In the genomic region with DNA sequence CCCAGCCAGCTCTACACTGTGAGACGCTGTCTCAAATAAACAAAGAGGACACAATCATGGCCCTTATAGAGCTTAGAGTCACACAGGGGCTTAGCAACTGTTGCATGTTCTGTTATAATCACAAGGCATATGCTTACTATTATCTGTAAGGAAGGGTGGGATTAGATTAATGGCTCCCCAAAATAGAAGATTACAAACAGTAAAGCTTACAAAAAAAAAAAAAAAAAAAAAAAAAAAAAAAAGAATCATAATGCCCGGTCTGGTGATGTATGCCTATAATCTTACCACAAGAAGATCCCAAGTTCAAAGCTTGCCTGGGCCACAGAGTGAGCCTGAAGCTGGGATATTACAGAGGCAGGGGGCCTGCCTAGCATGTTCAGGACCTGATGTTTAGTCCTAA, we compare ENCODE assay signal across 16 mouse cellular contexts. TPM values are rescaled to one million over a fixed set of nuclear protein-coding genes. Genes with fewer than 3 reads are reported as not detected.
DNase-seq lines count a peak whose midpoint lies in the region; ATAC-seq and TF ChIP-seq lines count a peak whose summit lies in the region.
"Had no signal": no experiment of that assay in that cellular context is flagged by ENCODE, and none has a peak within 500 bp of the region (broad histone marks: within the 10 kb centered on the region; RNA-seq: fewer than 3 reads in every experiment).

No protein-coding gene starts in this region.

- H3K4me1 ChIP-seq in forebrain, embryonic 12.5 days, result no peaks in the 10 kb centered on the region
- 0 out of 2 replicates have a peak, but pooled peaks cover 3% of the 10 kb centered on the region for H3K4me1 ChIP-seq in forebrain, embryonic 16.5 days (replicated peaks; ENCODE audit: control insufficient read depth, insufficient read depth, low read length)
- H3K4me1 ChIP-seq in hindbrain, embryonic 13.5 days (replicated peaks), result peaks cover 19% of the 10 kb centered on the region
- peaks cover 4% of the 10 kb centered on the region; the same call in 1 of the 2 replicates for H3K4me1 ChIP-seq in hindbrain, embryonic 16.5 days (ENCODE audit: control insufficient read depth, insufficient read depth, low read depth, low read length)
- no peaks in the 10 kb centered on the region for H3K4me1 ChIP-seq in midbrain, embryonic 14.5 days (ENCODE audit: control insufficient read depth, insufficient read depth, low read length)
- H3K4me1 ChIP-seq in midbrain, embryonic 15.5 days, result no peaks in the 10 kb centered on the region
- H3K4me1 ChIP-seq in stomach, postnatal 0 days (replicated peaks; ENCODE audit: control insufficient read depth, insufficient read depth), result 0 out of 2 replicates have a peak, but pooled peaks cover 2% of the 10 kb centered on the region
- H3K4me1 ChIP-seq: midbrain, embryonic 12.5 days had no signal

- 0 out of 2 replicates have a peak overlapping the region, but pooled peaks have one; percentile 10 for H3K27ac ChIP-seq in forebrain, embryonic 12.5 days
- H3K27ac ChIP-seq in forebrain, embryonic 16.5 days (ENCODE audit: low read length), result no peak overlapping the region
- 0 out of 2 replicates have a peak overlapping the region, but pooled peaks have one; percentile 40 for H3K27ac ChIP-seq in hindbrain, embryonic 13.5 days
- no peak overlapping the region for H3K27ac ChIP-seq in hindbrain, embryonic 16.5 days (ENCODE audit: low read depth, low read length)
- no peak overlapping the region for H3K27ac ChIP-seq in midbrain, embryonic 14.5 days (replicated peaks; ENCODE audit: low read depth, low read length)
- no peak overlapping the region for H3K27ac ChIP-seq in midbrain, embryonic 15.5 days
- peak overlapping the region; percentile 41 for H3K27ac ChIP-seq in stomach, postnatal 0 days (replicated peaks)
- H3K27ac ChIP-seq: liver, embryonic 13.5 days; midbrain, embryonic 12.5 days had no signal

- H3K4me3 ChIP-seq in forebrain, embryonic 12.5 days (replicated peaks), result no peak overlapping the region
- no peak overlapping the region for H3K4me3 ChIP-seq in forebrain, embryonic 16.5 days (replicated peaks; ENCODE audit: low read length)
- H3K4me3 ChIP-seq in hindbrain, embryonic 13.5 days, result no peak overlapping the region
- no peak overlapping the region for H3K4me3 ChIP-seq in hindbrain, embryonic 16.5 days (ENCODE audit: low read length)
- H3K4me3 ChIP-seq in midbrain, embryonic 14.5 days (replicated peaks; ENCODE audit: low read depth, low read length), result no peak overlapping the region
- H3K4me3 ChIP-seq in midbrain, embryonic 15.5 days, result no peak overlapping the region
- no peak overlapping the region for H3K4me3 ChIP-seq in stomach, postnatal 0 days (ENCODE audit: low read depth, low read length)
- H3K4me3 ChIP-seq: liver, embryonic 13.5 days; midbrain, embryonic 12.5 days had no signal

- peak; percentile 19 for DNase-seq in midbrain, embryonic 14.5 days
- DNase-seq in stomach, postnatal 0 days (ENCODE audit: low spot score), result no peak
- DNase-seq in retina, postnatal 1 day, result no peak
- DNase-seq: forebrain, postnatal 0 days; liver, embryonic 13.5 days had no signal

- TF ChIP-seq EP300 in stomach, postnatal 0 days (optimal IDR thresholded peaks at IDR 0.05), result no peak

- WGBS in forebrain, embryonic 12.5 days, result 93% methylated on average over 2 of the region's 2 CpGs
- 78% methylated on average over 2 of the region's 2 CpGs for WGBS in forebrain, embryonic 16.5 days
- WGBS in hindbrain, embryonic 13.5 days, result 72% methylated on average over 2 of the region's 2 CpGs
- WGBS in hindbrain, embryonic 16.5 days, result 77% methylated on average over 2 of the region's 2 CpGs
- 76% methylated on average over 2 of the region's 2 CpGs for WGBS in midbrain, embryonic 14.5 days
- 76% methylated on average over 2 of the region's 2 CpGs for WGBS in midbrain, embryonic 15.5 days
- 38% methylated on average over 2 of the region's 2 CpGs for WGBS in stomach, postnatal 0 days

- H3K4me2 ChIP-seq in forebrain, embryonic 12.5 days, result no peak overlapping the region
- no peak overlapping the region for H3K4me2 ChIP-seq in forebrain, embryonic 16.5 days (ENCODE audit: low read length)
- no peak overlapping the region for H3K4me2 ChIP-seq in hindbrain, embryonic 13.5 days
- no peak overlapping the region for H3K4me2 ChIP-seq in hindbrain, embryonic 16.5 days (ENCODE audit: low read length)
- H3K4me2 ChIP-seq in midbrain, embryonic 14.5 days (ENCODE audit: low read length), result no peak overlapping the region
- no peak overlapping the region for H3K4me2 ChIP-seq in midbrain, embryonic 15.5 days
- no peak overlapping the region for H3K4me2 ChIP-seq in stomach, postnatal 0 days (replicated peaks; ENCODE audit: low read depth)
- H3K4me2 ChIP-seq: liver, embryonic 13.5 days; midbrain, embryonic 12.5 days had no signal

- no peak overlapping the region for H3K9ac ChIP-seq in forebrain, embryonic 12.5 days
- H3K9ac ChIP-seq in forebrain, embryonic 16.5 days (replicated peaks; ENCODE audit: low read depth, low read length), result no peak overlapping the region
- H3K9ac ChIP-seq in hindbrain, embryonic 13.5 days, result no peak overlapping the region
- no peak overlapping the region for H3K9ac ChIP-seq in hindbrain, embryonic 16.5 days (ENCODE audit: low read depth, low read length)
- H3K9ac ChIP-seq in midbrain, embryonic 14.5 days (replicated peaks; ENCODE audit: low read length), result no peak overlapping the region
- H3K9ac ChIP-seq in midbrain, embryonic 15.5 days, result no peak overlapping the region
- H3K9ac ChIP-seq in stomach, postnatal 0 days (ENCODE audit: low read length), result no peak overlapping the region
- H3K9ac ChIP-seq: forebrain, postnatal 0 days; liver, embryonic 13.5 days; midbrain, embryonic 12.5 days had no signal

- TF ChIP-seq CTCF in stomach, postnatal 0 days (IDR thresholded peaks at IDR 0.05; ENCODE audit: low read depth), result no peak

- no peaks in the 10 kb centered on the region for H3K9me3 ChIP-seq in forebrain, embryonic 12.5 days
- no peaks in the 10 kb centered on the region for H3K9me3 ChIP-seq in forebrain, embryonic 16.5 days (ENCODE audit: control insufficient read depth, low read length)
- no peaks in the 10 kb centered on the region for H3K9me3 ChIP-seq in hindbrain, embryonic 13.5 days
- no peaks in the 10 kb centered on the region for H3K9me3 ChIP-seq in hindbrain, embryonic 16.5 days (ENCODE audit: control insufficient read depth, low read length)
- no peaks in the 10 kb centered on the region for H3K9me3 ChIP-seq in midbrain, embryonic 14.5 days (ENCODE audit: control insufficient read depth, low read length)
- no peaks in the 10 kb centered on the region for H3K9me3 ChIP-seq in midbrain, embryonic 15.5 days
- no peaks in the 10 kb centered on the region for H3K9me3 ChIP-seq in stomach, postnatal 0 days (ENCODE audit: control insufficient read depth, low read length)
- H3K9me3 ChIP-seq: liver, embryonic 13.5 days; midbrain, embryonic 12.5 days had no signal

- H3K36me3 ChIP-seq in forebrain, embryonic 12.5 days (replicated peaks), result no peaks in the 10 kb centered on the region
- no peaks in the 10 kb centered on the region for H3K36me3 ChIP-seq in forebrain, embryonic 16.5 days (ENCODE audit: control insufficient read depth, insufficient read depth)
- peaks cover 4% of the 10 kb centered on the region; the same call in 1 of the 2 replicates for H3K36me3 ChIP-seq in hindbrain, embryonic 13.5 days
- H3K36me3 ChIP-seq in hindbrain, embryonic 16.5 days (ENCODE audit: control insufficient read depth, insufficient read depth, low read length), result no peaks in the 10 kb centered on the region
- no peaks in the 10 kb centered on the region for H3K36me3 ChIP-seq in midbrain, embryonic 14.5 days (ENCODE audit: control insufficient read depth, insufficient read depth, low read length)
- H3K36me3 ChIP-seq in midbrain, embryonic 15.5 days (replicated peaks), result no peaks in the 10 kb centered on the region
- H3K36me3 ChIP-seq in stomach, postnatal 0 days (ENCODE audit: control insufficient read depth, insufficient read depth, low read length), result no peaks in the 10 kb centered on the region
- H3K36me3 ChIP-seq: liver, embryonic 13.5 days; midbrain, embryonic 12.5 days had no signal

- no peak for ATAC-seq in forebrain, embryonic 12.5 days (ENCODE audit: low FRiP score)
- no peak for ATAC-seq in forebrain, embryonic 16.5 days
- ATAC-seq in hindbrain, embryonic 13.5 days (ENCODE audit: low FRiP score), result 0 out of 2 replicates have a peak, but pooled peaks have one; percentile 17
- ATAC-seq in hindbrain, embryonic 16.5 days, result no peak
- ATAC-seq in midbrain, embryonic 14.5 days (ENCODE audit: low FRiP score, low TSS enrichment), result no peak
- no peak for ATAC-seq in midbrain, embryonic 15.5 days (replicated peaks)
- no peak for ATAC-seq in stomach, postnatal 0 days (ENCODE audit: low FRiP score, low TSS enrichment)
- ATAC-seq: intestine, postnatal 0 days had no signal

- no peaks in the 10 kb centered on the region for H3K27me3 ChIP-seq in forebrain, embryonic 12.5 days
- H3K27me3 ChIP-seq in forebrain, embryonic 16.5 days (replicated peaks; ENCODE audit: control insufficient read depth, insufficient read depth, low read length), result no peaks in the 10 kb centered on the region
- peaks cover 13% of the 10 kb centered on the region; the same call in 1 of the 2 replicates for H3K27me3 ChIP-seq in hindbrain, embryonic 13.5 days
- H3K27me3 ChIP-seq in hindbrain, embryonic 16.5 days (replicated peaks; ENCODE audit: control insufficient read depth, insufficient read depth, low read length), result no peaks in the 10 kb centered on the region
- H3K27me3 ChIP-seq in midbrain, embryonic 14.5 days (ENCODE audit: control insufficient read depth, insufficient read depth, low read length), result no peaks in the 10 kb centered on the region
- H3K27me3 ChIP-seq in midbrain, embryonic 15.5 days (replicated peaks), result no peaks in the 10 kb centered on the region
- no peaks in the 10 kb centered on the region for H3K27me3 ChIP-seq in stomach, postnatal 0 days (ENCODE audit: control insufficient read depth, insufficient read depth, low read length)
- H3K27me3 ChIP-seq: liver, embryonic 13.5 days; midbrain, embryonic 12.5 days had no signal

RNA-seq across cellular contexts. Expression of gene Tbcc, which starts 10.2 kb away (rescaled TPM):
- polyA plus RNA-seq in forebrain, embryonic 12.5 days (2016; fragmentation: Nextera tagmentation; extraction: Ambion mirVana), result 63.2 and 67.3 TPM in 2 replicates
- 52.6 and 55.6 TPM in 2 replicates for polyA plus RNA-seq in forebrain, embryonic 16.5 days (2015; fragmentation: Nextera tagmentation; extraction: Ambion mirVana)
- 58.7 and 63.7 TPM in 2 replicates for polyA plus RNA-seq in hindbrain, embryonic 13.5 days (2015; fragmentation: Nextera tagmentation; extraction: Ambion mirVana)
- polyA plus RNA-seq in hindbrain, embryonic 16.5 days (2015; fragmentation: Nextera tagmentation; extraction: Ambion mirVana), result 52.6 and 53.6 TPM in 2 replicates
- 62.8 and 67.6 TPM in 2 replicates for polyA plus RNA-seq in midbrain, embryonic 14.5 days (2014; fragmentation: Nextera tagmentation; extraction: Ambion mirVana)
- polyA plus RNA-seq in midbrain, embryonic 15.5 days (2015; fragmentation: Nextera tagmentation; extraction: Ambion mirVana), result 61.6 and 68.5 TPM in 2 replicates
- polyA plus RNA-seq in stomach, postnatal 0 days (2015; fragmentation: Nextera tagmentation; extraction: Ambion mirVana), result 42.2 and 45.5 TPM in 2 replicates

RNA-seq across cellular contexts. Expression of gene Bicral, which starts 22.0 kb away (rescaled TPM):
- polyA plus RNA-seq in forebrain, embryonic 12.5 days (2016; fragmentation: Nextera tagmentation; extraction: Ambion mirVana), result 7.1 and 7.5 TPM in 2 replicates
- 8.8 and 10.0 TPM in 2 replicates for polyA plus RNA-seq in forebrain, embryonic 16.5 days (2015; fragmentation: Nextera tagmentation; extraction: Ambion mirVana)
- 5.9 and 7.8 TPM in 2 replicates for polyA plus RNA-seq in hindbrain, embryonic 13.5 days (2015; fragmentation: Nextera tagmentation; extraction: Ambion mirVana)
- polyA plus RNA-seq in hindbrain, embryonic 16.5 days (2015; fragmentation: Nextera tagmentation; extraction: Ambion mirVana), result 6.0 and 6.2 TPM in 2 replicates
- 10.2 and 11.6 TPM in 2 replicates for polyA plus RNA-seq in midbrain, embryonic 14.5 days (2014; fragmentation: Nextera tagmentation; extraction: Ambion mirVana)
- polyA plus RNA-seq in midbrain, embryonic 15.5 days (2015; fragmentation: Nextera tagmentation; extraction: Ambion mirVana), result 10.5 and 12.8 TPM in 2 replicates
- polyA plus RNA-seq in stomach, postnatal 0 days (2015; fragmentation: Nextera tagmentation; extraction: Ambion mirVana), result 2.3 and 2.8 TPM in 2 replicates

RNA-seq across cellular contexts. Expression of gene Prph2, which starts 29.9 kb away (rescaled TPM):
- polyA plus RNA-seq in forebrain, embryonic 12.5 days (2016; fragmentation: Nextera tagmentation; extraction: Ambion mirVana), result not detected in 2 replicates
- polyA plus RNA-seq in forebrain, embryonic 16.5 days (2015; fragmentation: Nextera tagmentation; extraction: Ambion mirVana), result not detected in 2 replicates
- not detected in 2 replicates for polyA plus RNA-seq in hindbrain, embryonic 13.5 days (2015; fragmentation: Nextera tagmentation; extraction: Ambion mirVana)
- not detected in 2 replicates for polyA plus RNA-seq in hindbrain, embryonic 16.5 days (2015; fragmentation: Nextera tagmentation; extraction: Ambion mirVana)
- polyA plus RNA-seq in midbrain, embryonic 14.5 days (2014; fragmentation: Nextera tagmentation; extraction: Ambion mirVana), result not detected in 2 replicates
- polyA plus RNA-seq in midbrain, embryonic 15.5 days (2015; fragmentation: Nextera tagmentation; extraction: Ambion mirVana), result not detected in 2 replicates
- not detected in 2 replicates for polyA plus RNA-seq in stomach, postnatal 0 days (2015; fragmentation: Nextera tagmentation; extraction: Ambion mirVana)
- polyA plus RNA-seq: activated CD4-positive, CD25-positive, alpha-beta regulatory T cell, adult 4 months; embryonic facial prominence, embryonic 11.5 days; forebrain, postnatal 0 days; intestine, postnatal 0 days; liver, embryonic 13.5 days; midbrain, embryonic 12.5 days; spleen, adult 2 months; thymus, postnatal 0 days had no signal

Comparison
In these comparisons a context has a peak if more than half of its experiments do, and no peak if none do; other contexts are left out.
1. H3K27ac ChIP-seq: peak in forebrain, embryonic 12.5 days (single experiment), hindbrain, embryonic 13.5 days (single experiment) and stomach, postnatal 0 days (single experiment); none in forebrain, embryonic 16.5 days (single experiment), hindbrain, embryonic 16.5 days (single experiment), midbrain, embryonic 14.5 days (single experiment) and midbrain, embryonic 15.5 days (single experiment).